25 mouse cellular contexts compared by ENCODE assay signal in the genomic region with DNA sequence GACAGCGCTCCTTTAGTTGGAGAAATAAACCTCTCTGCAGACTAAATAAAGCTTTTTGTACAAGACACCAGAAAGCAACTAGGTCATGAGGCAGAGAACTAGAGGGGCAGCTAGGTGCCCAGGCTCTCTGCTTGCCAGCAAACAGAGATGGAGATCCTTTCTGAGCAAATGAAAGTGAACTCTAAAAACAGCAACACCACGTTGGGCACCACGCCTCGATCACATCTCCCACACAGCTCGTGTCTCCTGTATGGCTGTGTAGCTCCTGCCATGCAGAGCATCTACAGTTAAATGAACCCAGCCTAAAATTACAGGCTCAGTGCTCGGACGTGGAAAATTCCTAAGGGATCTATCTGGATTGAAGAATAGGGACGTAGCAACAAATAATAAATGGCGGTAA.
DNase-seq lines count a peak whose midpoint lies in the region; ATAC-seq and TF ChIP-seq lines count a peak whose summit lies in the region.
"Had no signal": no experiment of that assay in that cellular context is flagged by ENCODE, and none has a peak within 500 bp of the region (broad histone marks: within the 10 kb centered on the region; RNA-seq: fewer than 3 reads in every experiment).

No protein-coding gene starts in this region.

- no peak overlapping the region for H3K4me3 ChIP-seq in embryonic facial prominence, embryonic 13.5 days
- H3K4me3 ChIP-seq in embryonic facial prominence, embryonic 10.5 days, result no peak overlapping the region
- H3K4me3 ChIP-seq in heart, embryonic 10.5 days, result no peak overlapping the region
- no peak overlapping the region for H3K4me3 ChIP-seq in myocyte
- H3K4me3 ChIP-seq in kidney, embryonic 14.5 days (ENCODE audit: low read length), result no peak overlapping the region
- H3K4me3 ChIP-seq: erythroblast, embryonic 14.5 days; heart, embryonic 15.5 days; liver, embryonic 12.5 days; midbrain, embryonic 10.5 days; neural tube, embryonic 13.5 days had no signal

- H3K4me2 ChIP-seq in embryonic facial prominence, embryonic 13.5 days, result no peak overlapping the region
- peak overlapping the region; percentile 26 for H3K4me2 ChIP-seq in myocyte (ENCODE audit: low read depth)
- H3K4me2 ChIP-seq in kidney, embryonic 14.5 days (replicated peaks; ENCODE audit: low read depth, low read length), result no peak overlapping the region
- H3K4me2 ChIP-seq: heart, embryonic 15.5 days; liver, embryonic 12.5 days; lung, embryonic 14.5 days; neural tube, embryonic 13.5 days had no signal

- peaks cover 38% of the 10 kb centered on the region for H3K4me1 ChIP-seq in embryonic facial prominence, embryonic 13.5 days
- peaks cover 65% of the 10 kb centered on the region for H3K4me1 ChIP-seq in embryonic facial prominence, embryonic 10.5 days
- H3K4me1 ChIP-seq in heart, embryonic 10.5 days, result peaks cover 61% of the 10 kb centered on the region
- H3K4me1 ChIP-seq in kidney, embryonic 14.5 days (ENCODE audit: control insufficient read depth, insufficient read depth, low read length), result peaks cover 20% of the 10 kb centered on the region

- H3K27ac ChIP-seq in embryonic facial prominence, embryonic 13.5 days, result 0 out of 2 replicates have a peak overlapping the region, but pooled peaks have one; percentile 14
- no peak overlapping the region for H3K27ac ChIP-seq in embryonic facial prominence, embryonic 10.5 days (replicated peaks)
- peak overlapping the region; percentile 47; the same call in 1 of the 2 replicates for H3K27ac ChIP-seq in heart, embryonic 10.5 days
- no peak overlapping the region for H3K27ac ChIP-seq in kidney, embryonic 14.5 days (ENCODE audit: low read depth, low read length)
- H3K27ac ChIP-seq: heart, embryonic 15.5 days; liver, embryonic 12.5 days; midbrain, embryonic 10.5 days; neural tube, embryonic 13.5 days had no signal

- 70% methylated on average over 9 of the region's 9 CpGs for WGBS in embryonic facial prominence, embryonic 13.5 days
- 92% methylated on average over 9 of the region's 9 CpGs for WGBS in embryonic facial prominence, embryonic 10.5 days
- WGBS in heart, embryonic 10.5 days, result 80% methylated on average over 9 of the region's 9 CpGs
- 65% methylated on average over 9 of the region's 9 CpGs for WGBS in kidney, embryonic 14.5 days

- no peaks in the 10 kb centered on the region for H3K36me3 ChIP-seq in embryonic facial prominence, embryonic 13.5 days
- no peaks in the 10 kb centered on the region for H3K36me3 ChIP-seq in embryonic facial prominence, embryonic 10.5 days (replicated peaks)
- no peaks in the 10 kb centered on the region for H3K36me3 ChIP-seq in heart, embryonic 10.5 days
- H3K36me3 ChIP-seq in myocyte (ENCODE audit: control insufficient read depth, insufficient read depth), result no peaks in the 10 kb centered on the region
- no peaks in the 10 kb centered on the region for H3K36me3 ChIP-seq in kidney, embryonic 14.5 days (ENCODE audit: control insufficient read depth, insufficient read depth, low read length)
- H3K36me3 ChIP-seq: heart, embryonic 15.5 days; liver, embryonic 12.5 days; midbrain, embryonic 10.5 days; neural tube, embryonic 13.5 days had no signal

- ATAC-seq in embryonic facial prominence, embryonic 13.5 days (ENCODE audit: insufficient number of reproducible peaks, insufficient read depth, low FRiP score, low TSS enrichment, low read depth), result no peak
- no peak for ATAC-seq in kidney, embryonic 14.5 days (ENCODE audit: low FRiP score, low TSS enrichment)
- ATAC-seq: activated CD4-positive, CD25-positive, alpha-beta regulatory T cell, adult 4 months; forebrain, embryonic 14.5 days; hindbrain, embryonic 16.5 days; liver, embryonic 12.5 days; Patski had no signal

- H3K27me3 ChIP-seq in embryonic facial prominence, embryonic 13.5 days, result no peaks in the 10 kb centered on the region
- no peaks in the 10 kb centered on the region for H3K27me3 ChIP-seq in embryonic facial prominence, embryonic 10.5 days (replicated peaks; ENCODE audit: low read depth, poor library complexity, severe bottlenecking)
- no peaks in the 10 kb centered on the region for H3K27me3 ChIP-seq in heart, embryonic 10.5 days (ENCODE audit: insufficient read depth, poor library complexity, severe bottlenecking)
- H3K27me3 ChIP-seq in myocyte (ENCODE audit: control insufficient read depth, insufficient read depth, insufficient read length), result no peaks in the 10 kb centered on the region
- H3K27me3 ChIP-seq in kidney, embryonic 14.5 days (ENCODE audit: control insufficient read depth, insufficient read depth, low read length), result no peaks in the 10 kb centered on the region
- H3K27me3 ChIP-seq: heart, embryonic 15.5 days; liver, embryonic 12.5 days; neural tube, embryonic 13.5 days; Patski had no signal

- no peaks in the 10 kb centered on the region for H3K9me3 ChIP-seq in embryonic facial prominence, embryonic 13.5 days
- no peaks in the 10 kb centered on the region for H3K9me3 ChIP-seq in embryonic facial prominence, embryonic 10.5 days
- no peaks in the 10 kb centered on the region for H3K9me3 ChIP-seq in heart, embryonic 10.5 days
- no peaks in the 10 kb centered on the region for H3K9me3 ChIP-seq in kidney, embryonic 14.5 days (ENCODE audit: control insufficient read depth, low read length)
- H3K9me3 ChIP-seq: heart, embryonic 15.5 days; liver, embryonic 12.5 days; midbrain, embryonic 10.5 days; neural tube, embryonic 13.5 days had no signal

- TF ChIP-seq POLR2A in myocyte (IDR thresholded peaks at IDR 0.05; ENCODE audit: insufficient read length, low read depth), result no peak

- intact Hi-C loops in heart, postnatal 10 days (cut with DNase I), result loop anchor here (5.0 kb wide), 1 partner anchor 115 kb away; no protein-coding TSS in a partner anchor
- intact Hi-C loops in left cerebral cortex, postnatal 36 days (cut with DNase I), result no loop called here
- intact Hi-C loops in left cerebral cortex, postnatal 4 days (cut with DNase I), result no loop called here

- DNase-seq in embryonic facial prominence, embryonic 10.5 days (ENCODE audit: low spot score), result no peak
- DNase-seq in heart, embryonic 10.5 days (ENCODE audit: low spot score), result no peak
- no peak for DNase-seq in heart, postnatal 10 days
- DNase-seq in left cerebral cortex, postnatal 36 days (ENCODE audit: low spot score in 2 of 2), result peak; percentile 32 to 45
- DNase-seq in left cerebral cortex, postnatal 4 days, result no peak
- DNase-seq: adrenal gland, postnatal 14 days; B cell, adult 2 months; cerebellum, postnatal 14 days; kidney, adult 18-20 months; kidney, postnatal 25 days; lung, embryonic 14.5 days; lung, postnatal 4 days; spleen, adult 18-20 months had no signal

- H3ac ChIP-seq in myocyte (ENCODE audit: control insufficient read depth, insufficient read length), result no peak overlapping the region

- H3K79me2 ChIP-seq in myocyte (ENCODE audit: control insufficient read depth, insufficient read depth), result peaks cover 84% of the 10 kb centered on the region

- no peak overlapping the region for H3K9ac ChIP-seq in embryonic facial prominence, embryonic 13.5 days
- H3K9ac ChIP-seq in kidney, embryonic 14.5 days (ENCODE audit: low read depth, low read length), result no peak overlapping the region
- H3K9ac ChIP-seq: heart, embryonic 15.5 days; liver, embryonic 12.5 days; lung, embryonic 14.5 days; neural tube, embryonic 13.5 days had no signal

TF ChIP-seq in myocyte, 11 proteins besides CTCF, POLR2A, EP300 and RAD21:
- no peak for TF ChIP-seq MAX (IDR thresholded peaks at IDR 0.05; ENCODE audit: low read depth)
- no peak for TF ChIP-seq REST (IDR thresholded peaks at IDR 0.05; ENCODE audit: insufficient read depth, insufficient read length)

Comparison
In these comparisons a context has a peak if more than half of its experiments do, and no peak if none do; other contexts are left out.
1. H3K27ac ChIP-seq: peak in embryonic facial prominence, embryonic 13.5 days (single experiment) and heart, embryonic 10.5 days (single experiment); none in embryonic facial prominence, embryonic 10.5 days (single experiment) and kidney, embryonic 14.5 days (single experiment).
2. DNase-seq: peak in left cerebral cortex, postnatal 36 days (2 of 2); none in embryonic facial prominence, embryonic 10.5 days (single experiment), heart, embryonic 10.5 days (single experiment), heart, postnatal 10 days (0 of 2) and left cerebral cortex, postnatal 4 days (single experiment).